Mouse (Mus musculus) kidney, embryonic 16.5 days (tissue): ENCODE results near the gene Lrmda. TPM values are rescaled to one million over a fixed set of nuclear protein-coding genes. Genes with fewer than 3 reads are reported as not detected.
A peak's percentile ranks its signal among the peaks of the same experiment; 100 is the strongest.

Experiments
- ATAC-seq: fragments of 200-750 bp; cut with Nextera tagmentation; 2 replicates; pipeline ENCODE4 v1.8.0; 2017; ENCODE audit warnings: moderate TSS enrichment; ENCODE audit not compliant: low FRiP score, low TSS enrichment
- H3K27ac ChIP-seq: fragments of 300-500 bp; sonication (generic); 2 replicates; pipeline ENCODE4 v1.5.1; 2014; ENCODE audit warnings: low read length
- H3K27me3 ChIP-seq: fragments of 300-500 bp; sonication (generic); 2 replicates; pipeline ENCODE4 v1.6.1; 2014; ENCODE audit warnings: low read length, control low read depth, mixed read lengths; ENCODE audit not compliant: insufficient read depth
- H3K36me3 ChIP-seq: fragments of 300-500 bp; sonication (generic); 2 replicates; pipeline ENCODE4 v1.6.1; 2014; ENCODE audit warnings: low read length, control low read depth, mixed read lengths; ENCODE audit not compliant: insufficient read depth
- H3K4me1 ChIP-seq: fragments of 300-500 bp; sonication (generic); 2 replicates; pipeline ENCODE4 v1.6.1; 2014; ENCODE audit warnings: low read length, control low read depth, mixed read lengths; ENCODE audit not compliant: insufficient read depth
- H3K4me2 ChIP-seq: fragments of 300-500 bp; sonication (generic); replicated peaks from 2 replicates; pipeline ENCODE4 v1.6.1; 2014; ENCODE audit warnings: low read depth, low read length
- H3K4me3 ChIP-seq: fragments of 300-500 bp; sonication (generic); 2 replicates; pipeline ENCODE4 v1.5.1; 2014; ENCODE audit warnings: mild to moderate bottlenecking, low read length
- H3K9ac ChIP-seq: fragments of 300-500 bp; sonication (generic); replicated peaks from 2 replicates; pipeline ENCODE4 v1.6.1; 2014; ENCODE audit warnings: low read length
- H3K9me3 ChIP-seq: fragments of 300-500 bp; sonication (generic); 2 replicates; pipeline ENCODE4 v1.6.1; 2016; ENCODE audit warnings: low read length, control low read depth
- WGBS: fragments of 180-500 bp; shearing (Covaris S2); extraction: QIAGEN DNeasy Blood & Tissue Kit; methylation state at CpG from one replicate; pipeline ENCODE4 v1.1.7; 2014; 5-methylcytosine and 5-hydroxymethylcytosine counted together
- polyA plus RNA-seq: library from polyadenylated mRNA; unstranded; fragments of >200 nt; fragmentation: Nextera tagmentation; extraction: Ambion mirVana; gene quantifications from 2 replicates; pipeline ENCODE4 v1.2.1, GENCODE M21; 2015

The Lrmda gene
- polyA plus RNA-seq, 1 experiment from 2014 or later, result 0.76 TPM

DNA sequence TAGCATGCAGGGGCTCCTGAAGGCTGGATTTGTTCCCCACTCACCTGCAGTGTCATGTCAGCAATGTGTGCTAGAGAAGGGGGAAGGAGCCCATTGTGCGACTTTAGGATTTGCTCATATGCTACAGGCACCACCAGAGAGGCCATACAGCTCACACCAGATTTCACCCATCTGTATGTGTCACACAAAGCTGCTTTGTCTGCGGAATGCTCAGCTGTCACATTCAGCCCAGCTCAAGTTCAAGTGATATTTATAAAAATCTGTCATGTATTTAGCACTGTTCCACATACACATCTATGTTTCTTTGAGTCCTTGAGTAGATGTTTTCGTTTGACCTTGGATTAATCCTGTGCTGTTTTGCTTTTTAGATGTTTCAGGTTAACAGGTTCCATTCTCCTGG, 899.0 kb downstream of the Lrmda start:
- H3K27ac ChIP-seq, result no peak overlapping the region
- no peaks in the 10 kb centered on the region for H3K9me3 ChIP-seq
- no peaks in the 10 kb centered on the region for H3K27me3 ChIP-seq
- ATAC-seq, result no peak
- no peak overlapping the region for H3K4me3 ChIP-seq
- no peak overlapping the region for H3K4me2 ChIP-seq
- no peak overlapping the region for H3K9ac ChIP-seq
- no peaks in the 10 kb centered on the region for H3K4me1 ChIP-seq
- no peaks in the 10 kb centered on the region for H3K36me3 ChIP-seq
- 90% methylated on average over 3 of the region's 3 CpGs for WGBS

DNA sequence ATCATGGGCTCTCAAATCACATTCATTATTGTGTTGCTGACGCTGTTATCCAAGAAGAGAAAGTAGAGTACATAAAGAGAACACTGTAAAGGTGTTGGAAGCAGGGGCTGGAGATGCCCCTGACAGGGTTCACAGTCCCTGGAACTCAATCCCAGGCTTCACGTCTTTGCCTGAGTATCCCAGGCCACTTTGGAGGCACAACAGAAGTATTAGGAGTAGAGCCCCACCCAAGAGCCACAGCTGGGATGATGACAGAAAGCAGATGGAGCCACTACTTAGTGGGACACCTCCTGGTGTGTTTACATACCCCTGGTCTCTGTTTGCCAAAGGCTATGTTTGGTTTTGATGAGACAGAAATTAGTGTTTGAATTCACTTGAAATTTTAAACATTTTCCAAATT, 899.4 kb downstream of the Lrmda start:
- no peak overlapping the region for H3K9ac ChIP-seq
- WGBS, result 80% methylated on average over 2 of the region's 2 CpGs
- H3K9me3 ChIP-seq, result no peaks in the 10 kb centered on the region
- no peak overlapping the region for H3K4me2 ChIP-seq
- ATAC-seq, result no peak
- no peaks in the 10 kb centered on the region for H3K4me1 ChIP-seq
- no peaks in the 10 kb centered on the region for H3K27me3 ChIP-seq
- H3K27ac ChIP-seq, result no peak overlapping the region
- no peaks in the 10 kb centered on the region for H3K36me3 ChIP-seq
- no peak overlapping the region for H3K4me3 ChIP-seq

DNA sequence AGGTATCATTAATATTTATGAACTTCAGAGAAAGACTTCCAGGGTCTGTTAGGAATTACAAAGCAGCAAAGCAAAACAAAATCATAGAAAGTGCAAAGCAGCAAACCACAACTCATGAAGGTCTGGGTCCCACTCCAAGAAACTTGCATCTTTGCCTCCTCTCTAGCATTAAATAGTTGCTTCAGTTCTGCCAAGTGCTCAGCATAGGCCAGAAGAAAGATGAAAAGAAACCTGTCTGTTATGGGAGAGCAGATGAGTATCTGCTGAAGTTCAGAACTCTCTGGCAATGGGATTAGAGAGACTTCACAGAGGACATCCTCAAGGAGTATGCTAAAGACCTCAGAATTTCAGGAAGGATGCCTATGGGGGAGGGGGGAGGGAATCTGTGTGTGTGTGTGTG, 901.6 kb downstream of the Lrmda start:
- H3K9me3 ChIP-seq, result no peaks in the 10 kb centered on the region
- no peaks in the 10 kb centered on the region for H3K27me3 ChIP-seq
- H3K4me2 ChIP-seq, result no peak overlapping the region
- ATAC-seq, result no peak
- H3K27ac ChIP-seq, result no peak overlapping the region
- no peak overlapping the region for H3K4me3 ChIP-seq
- H3K9ac ChIP-seq, result no peak overlapping the region
- no peaks in the 10 kb centered on the region for H3K4me1 ChIP-seq
- no peaks in the 10 kb centered on the region for H3K36me3 ChIP-seq

DNA sequence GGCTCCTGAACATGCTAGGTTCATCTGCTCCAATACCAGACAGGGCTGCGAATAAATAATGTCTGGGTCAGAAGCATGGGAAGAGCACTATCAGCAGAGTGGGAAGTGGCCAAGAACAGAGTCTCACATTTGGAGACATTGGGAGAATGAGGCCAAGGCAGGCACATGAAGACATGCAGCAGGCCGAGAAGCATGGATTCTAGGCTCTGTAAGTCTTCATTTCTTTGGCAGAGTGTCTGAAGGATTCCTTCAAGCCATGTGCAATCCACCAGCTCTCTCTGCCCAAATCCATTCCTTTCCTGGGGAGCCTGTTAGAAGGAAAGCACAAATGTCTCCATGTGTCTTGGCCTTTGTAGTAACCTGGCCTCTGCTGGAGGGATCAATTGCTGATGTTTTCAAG, 902.3 kb downstream of the Lrmda start:
- no peaks in the 10 kb centered on the region for H3K27me3 ChIP-seq
- H3K36me3 ChIP-seq, result no peaks in the 10 kb centered on the region
- no peak overlapping the region for H3K4me2 ChIP-seq
- WGBS, result 92% methylated on average over 2 of the region's 2 CpGs
- ATAC-seq, result no peak
- no peaks in the 10 kb centered on the region for H3K4me1 ChIP-seq
- H3K9me3 ChIP-seq, result no peaks in the 10 kb centered on the region
- no peak overlapping the region for H3K4me3 ChIP-seq
- no peak overlapping the region for H3K9ac ChIP-seq
- no peak overlapping the region for H3K27ac ChIP-seq

DNA sequence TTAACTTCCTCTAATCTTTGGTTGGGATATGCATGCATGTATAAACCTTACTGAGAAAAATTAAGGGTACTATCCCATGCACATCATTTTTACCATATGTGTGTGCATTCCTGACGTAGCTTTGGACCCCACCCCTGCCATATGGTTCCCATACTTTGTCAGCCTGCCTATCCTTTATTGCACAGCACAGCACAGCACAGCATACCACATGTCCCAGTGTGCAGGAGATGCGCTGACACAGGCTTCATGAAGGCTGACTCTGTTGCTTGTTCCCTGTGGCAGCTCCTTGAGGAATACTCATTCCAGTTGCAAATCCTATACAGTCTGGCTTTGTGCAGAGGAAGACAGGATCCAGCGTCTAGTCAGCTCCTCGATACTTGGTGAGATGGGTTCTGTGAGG, 903.1 kb downstream of the Lrmda start:
- peak; percentile 70; the same call in 1 of the 2 replicates for ATAC-seq
- WGBS, result 84% methylated on average over 4 of the region's 4 CpGs
- no peak overlapping the region for H3K27ac ChIP-seq

DNA sequence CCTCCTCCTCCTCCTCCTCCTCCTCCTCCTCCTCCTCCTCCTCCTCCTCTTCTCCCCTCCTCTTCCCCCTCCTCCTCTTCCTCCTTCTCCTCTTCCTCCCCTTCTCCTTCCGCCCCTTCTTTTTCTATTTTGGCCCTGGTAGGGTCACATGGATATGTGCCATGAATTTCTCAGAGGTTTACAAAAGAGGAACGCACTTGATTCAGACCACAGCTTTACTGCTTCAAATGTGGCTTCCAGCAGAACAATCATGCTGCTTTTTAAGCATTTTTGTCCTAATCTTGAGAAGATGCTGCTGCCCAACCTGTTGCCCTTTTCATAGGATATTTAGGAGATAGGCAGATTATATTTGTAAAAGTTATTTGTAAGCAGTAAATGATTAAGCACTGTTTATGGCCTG, 903.7 kb downstream of the Lrmda start:
- no peak overlapping the region for H3K9ac ChIP-seq
- H3K27ac ChIP-seq, result no peak overlapping the region
- no peak overlapping the region for H3K4me3 ChIP-seq
- no peaks in the 10 kb centered on the region for H3K36me3 ChIP-seq
- no peaks in the 10 kb centered on the region for H3K9me3 ChIP-seq
- H3K27me3 ChIP-seq, result no peaks in the 10 kb centered on the region
- 69% methylated on average over 1 of the region's 2 CpGs for WGBS
- H3K4me2 ChIP-seq, result no peak overlapping the region
- no peak for ATAC-seq
- H3K4me1 ChIP-seq, result peaks cover 3% of the 10 kb centered on the region; the same call in 1 of the 2 replicates

More for the DNA sequence above, 903.1 kb downstream of the Lrmda start:
- Histone ChIP-seq H3K27me3 (no peaks in the 10 kb centered on the region), H3K9ac (no peak overlapping the region), H3K4me2 (no peak overlapping the region), H3K4me3 (no peak overlapping the region), H3K36me3 (no peaks in the 10 kb centered on the region), H3K4me1 (peaks cover 3% of the 10 kb centered on the region; the same call in 1 of the 2 replicates), H3K9me3 (no peaks in the 10 kb centered on the region)

DNA sequence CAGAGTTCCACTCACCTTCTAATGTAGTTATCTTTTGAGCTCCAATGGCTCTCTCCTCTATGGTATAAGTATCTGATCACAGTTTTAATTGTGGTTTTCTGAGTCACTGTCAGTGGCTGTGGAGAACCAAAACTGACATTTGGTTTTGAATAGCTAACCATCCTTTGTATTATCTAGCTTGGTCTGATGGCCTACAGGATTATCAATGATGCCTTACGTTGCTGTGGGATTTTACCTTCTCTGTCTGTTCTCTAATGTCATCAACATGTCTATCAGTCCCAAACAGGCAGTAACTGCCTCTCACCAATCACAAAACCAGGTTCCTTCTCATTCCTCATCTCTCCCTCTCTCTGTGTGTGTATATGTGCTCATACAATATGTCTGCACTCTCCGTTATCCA, 908.8 kb downstream of the Lrmda start:
- 97% methylated on average over 2 of the region's 2 CpGs for WGBS
- peaks cover 10% of the 10 kb centered on the region for H3K4me1 ChIP-seq
- no peaks in the 10 kb centered on the region for H3K9me3 ChIP-seq
- H3K27me3 ChIP-seq, result no peaks in the 10 kb centered on the region
- H3K36me3 ChIP-seq, result no peaks in the 10 kb centered on the region
- H3K9ac ChIP-seq, result no peak overlapping the region
- no peak overlapping the region for H3K4me2 ChIP-seq
- ATAC-seq, result no peak
- H3K27ac ChIP-seq, result no peak overlapping the region
- no peak overlapping the region for H3K4me3 ChIP-seq

DNA sequence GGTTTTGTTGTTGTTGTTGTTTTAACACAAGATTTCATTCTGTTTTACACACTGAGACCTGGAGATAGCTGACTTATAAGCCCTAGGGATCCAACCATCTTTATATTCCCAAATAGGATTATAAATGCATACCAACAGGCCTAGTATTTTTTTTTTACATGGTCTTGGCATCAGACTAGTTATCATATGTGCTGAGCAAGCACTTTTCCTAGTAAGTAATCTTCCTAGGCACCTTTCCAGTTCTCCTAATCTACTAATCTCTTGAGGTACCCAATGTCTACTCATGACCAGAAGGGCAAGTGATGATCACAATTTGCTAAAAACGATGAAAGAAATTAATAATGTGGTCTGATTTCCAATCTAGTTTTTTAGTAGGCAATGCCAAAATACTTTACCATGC, 909.2 kb downstream of the Lrmda start:
- 95% methylated on average over 1 of the region's 1 CpGs for WGBS
- ATAC-seq, result no peak
- Histone ChIP-seq H3K4me3 (no peak overlapping the region), H3K9ac (no peak overlapping the region), H3K9me3 (no peaks in the 10 kb centered on the region), H3K4me1 (peaks cover 10% of the 10 kb centered on the region), H3K27me3 (no peaks in the 10 kb centered on the region), H3K4me2 (no peak overlapping the region), H3K36me3 (no peaks in the 10 kb centered on the region), H3K27ac (no peak overlapping the region)

DNA sequence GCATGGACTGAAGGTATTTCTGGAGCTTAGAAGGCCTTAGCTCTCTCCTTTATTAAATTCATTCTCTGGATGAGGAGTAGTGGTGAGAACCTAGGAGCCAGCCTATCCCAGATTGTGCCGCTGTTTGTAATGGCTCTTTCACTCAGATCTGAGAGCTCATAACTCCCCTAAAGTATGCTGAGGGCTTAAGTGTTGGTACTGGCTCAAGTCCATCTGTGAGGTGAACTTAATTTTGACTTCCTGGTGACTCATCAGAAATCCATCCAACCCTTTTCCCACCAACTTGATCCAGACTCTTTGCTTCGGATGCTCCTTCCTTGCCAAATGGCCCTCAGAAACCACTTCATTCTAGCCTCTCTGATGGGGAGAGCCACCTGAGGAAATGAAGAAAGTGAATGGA, 910.1 kb downstream of the Lrmda start:
- Histone ChIP-seq H3K27me3 (no peaks in the 10 kb centered on the region), H3K4me3 (no peak overlapping the region), H3K4me2 (no peak overlapping the region), H3K27ac (no peak overlapping the region), H3K4me1 (peaks cover 10% of the 10 kb centered on the region), H3K36me3 (no peaks in the 10 kb centered on the region), H3K9ac (no peak overlapping the region), H3K9me3 (no peaks in the 10 kb centered on the region)
- 82% methylated on average over 2 of the region's 2 CpGs for WGBS
- no peak for ATAC-seq

DNA sequence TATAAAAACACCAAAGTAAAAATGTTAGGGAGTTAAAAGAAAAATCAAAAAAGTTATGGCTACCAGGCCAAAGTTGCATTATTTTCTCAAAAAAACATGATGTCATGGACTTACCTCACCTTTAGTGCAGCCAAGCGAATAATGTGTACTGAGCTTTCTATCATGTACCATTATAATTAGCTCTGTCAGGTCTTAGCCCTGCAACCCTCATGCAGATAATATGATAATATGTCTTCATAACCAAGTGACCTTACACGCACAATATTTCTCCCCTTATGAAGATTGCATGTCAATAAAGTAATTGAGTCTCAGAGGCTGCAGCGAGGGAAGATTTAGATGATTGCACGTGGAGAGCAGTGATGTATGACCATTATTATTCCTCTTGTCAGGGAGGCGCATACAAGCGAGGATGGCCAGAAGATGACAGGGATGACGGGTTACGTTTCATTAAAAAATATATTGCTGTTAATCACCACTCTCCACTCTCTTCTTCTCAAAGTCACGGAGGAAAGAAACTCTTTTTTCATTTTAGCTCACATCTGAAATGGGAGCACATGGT, 911.1 kb downstream of the Lrmda start:
- ATAC-seq, result no peak
- H3K4me3 ChIP-seq, result no peak overlapping the region

More for the DNA sequence above, 911.1 kb downstream of the Lrmda start:
- Histone ChIP-seq H3K4me1 (peaks cover 10% of the 10 kb centered on the region), H3K27me3 (no peaks in the 10 kb centered on the region), H3K9ac (no peak overlapping the region), H3K36me3 (no peaks in the 10 kb centered on the region), H3K4me2 (no peak overlapping the region), H3K27ac (peak overlapping the region; percentile 5; the same call in 1 of the 2 replicates), H3K9me3 (no peaks in the 10 kb centered on the region)
- WGBS, result 67% methylated on average over 9 of the region's 9 CpGs
